30 mouse cellular contexts compared by ENCODE assay signal in genomic region chr19:26439163-26439562, GRCm38 (mm10).
DNase-seq lines count a peak whose midpoint lies in the region; ATAC-seq and TF ChIP-seq lines count a peak whose summit lies in the region.
"Had no signal": no experiment of that assay in that cellular context is flagged by ENCODE, and none has a peak within 500 bp of the region (broad histone marks: within the 10 kb centered on the region; RNA-seq: fewer than 3 reads in every experiment).

No protein-coding gene starts in this region.

- H3K27ac ChIP-seq in intestine, embryonic 16.5 days (ENCODE audit: low read length) = no peak overlapping the region
- no peak overlapping the region for H3K27ac ChIP-seq in stomach, embryonic 16.5 days (ENCODE audit: low read length)
- H3K27ac ChIP-seq in heart, embryonic 10.5 days = no peak overlapping the region
- H3K27ac ChIP-seq in left cerebral cortex, adult 2 months = no peak overlapping the region
- H3K27ac ChIP-seq: embryonic facial prominence, embryonic 10.5 days; embryonic facial prominence, embryonic 13.5 days; gastrocnemius, adult 2 months; heart, embryonic 13.5 days; hindbrain, embryonic 14.5 days; hindbrain, postnatal 0 days had no signal

- no peak for TF ChIP-seq CTCF in left cerebral cortex, adult 2 months (IDR thresholded peaks at IDR 0.05)

- no peaks in the 10 kb centered on the region for H3K36me3 ChIP-seq in intestine, embryonic 16.5 days (ENCODE audit: control insufficient read depth, insufficient read depth, low read length)
- no peaks in the 10 kb centered on the region for H3K36me3 ChIP-seq in stomach, embryonic 16.5 days (ENCODE audit: control insufficient read depth, insufficient read depth, low read length)
- no peaks in the 10 kb centered on the region for H3K36me3 ChIP-seq in heart, embryonic 10.5 days
- H3K36me3 ChIP-seq: embryonic facial prominence, embryonic 10.5 days; embryonic facial prominence, embryonic 13.5 days; G1E; heart, embryonic 13.5 days had no signal

- peak; percentile 1 to 4 for DNase-seq in adrenal gland, postnatal 36 days
- no peak for DNase-seq in adrenal gland, adult 18-20 months (ENCODE audit: low spot score in 2 of 2)
- DNase-seq in heart, embryonic 10.5 days (ENCODE audit: low spot score) = no peak
- no peak for DNase-seq in embryo, embryonic 11 days
- no peak for DNase-seq in left cerebral cortex, adult 2 months (ENCODE audit: extremely low spot score in 1 of 2, low spot score in 2 of 2)
- DNase-seq: adrenal gland, postnatal 10 days; B cell, adult 2 months; cerebellum, adult 11 months; cerebellum, adult 2 months; cerebellum, adult 9-11 months; cerebellum, postnatal 25 days; forebrain, postnatal 0 days; gastrocnemius, adult 2 months; gastrocnemius, postnatal 25 days; heart, adult 18-20 months; heart, postnatal 14 days; heart, postnatal 4 days had no signal

- intact Hi-C loops in left cerebral cortex, adult 2 months (cut with DNase I) = no loop called here

- H3K4me3 ChIP-seq in intestine, embryonic 16.5 days (ENCODE audit: low read length) = no peak overlapping the region
- H3K4me3 ChIP-seq in stomach, embryonic 16.5 days (replicated peaks; ENCODE audit: low read length) = no peak overlapping the region
- H3K4me3 ChIP-seq in heart, embryonic 10.5 days = no peak overlapping the region
- no peak overlapping the region for H3K4me3 ChIP-seq in left cerebral cortex, adult 2 months
- H3K4me3 ChIP-seq: embryonic facial prominence, embryonic 10.5 days; embryonic facial prominence, embryonic 13.5 days; erythroblast, embryonic 14.5 days; gastrocnemius, adult 2 months; heart, embryonic 13.5 days had no signal

- peak; percentile 40; the same call in 1 of the 2 replicates for ATAC-seq in intestine, embryonic 16.5 days
- ATAC-seq in stomach, embryonic 16.5 days (ENCODE audit: insufficient read depth, low FRiP score) = peak; percentile 58; the same call in 1 of the 2 replicates
- ATAC-seq: forebrain, embryonic 14.5 days; forebrain, postnatal 0 days; hindbrain, postnatal 0 days; inflammation-experienced regulatory T-cells, adult 6 months; Patski had no signal

- H3K27me3 ChIP-seq in intestine, embryonic 16.5 days (replicated peaks; ENCODE audit: control insufficient read depth, insufficient read depth, low read length) = no peaks in the 10 kb centered on the region
- no peaks in the 10 kb centered on the region for H3K27me3 ChIP-seq in stomach, embryonic 16.5 days (ENCODE audit: control insufficient read depth, insufficient read depth, low read length)
- H3K27me3 ChIP-seq in heart, embryonic 10.5 days (ENCODE audit: insufficient read depth, poor library complexity, severe bottlenecking) = no peaks in the 10 kb centered on the region
- H3K27me3 ChIP-seq: CH12.LX; embryonic facial prominence, embryonic 13.5 days; heart, embryonic 13.5 days had no signal

- H3K9me3 ChIP-seq in intestine, embryonic 16.5 days (ENCODE audit: control insufficient read depth, low read length) = no peaks in the 10 kb centered on the region
- H3K9me3 ChIP-seq in stomach, embryonic 16.5 days (replicated peaks; ENCODE audit: control insufficient read depth, low read length) = no peaks in the 10 kb centered on the region
- H3K9me3 ChIP-seq in heart, embryonic 10.5 days = no peaks in the 10 kb centered on the region
- H3K9me3 ChIP-seq: embryonic facial prominence, embryonic 10.5 days; embryonic facial prominence, embryonic 13.5 days; heart, embryonic 13.5 days had no signal

- no peak overlapping the region for H3K9ac ChIP-seq in intestine, embryonic 16.5 days (ENCODE audit: low read depth, low read length)
- no peak overlapping the region for H3K9ac ChIP-seq in stomach, embryonic 16.5 days (ENCODE audit: low read length)
- H3K9ac ChIP-seq: embryonic facial prominence, embryonic 13.5 days; forebrain, postnatal 0 days; heart, embryonic 13.5 days; hindbrain, embryonic 14.5 days had no signal

- no peak overlapping the region for H3K4me2 ChIP-seq in intestine, embryonic 16.5 days (ENCODE audit: low read depth, low read length)
- H3K4me2 ChIP-seq in stomach, embryonic 16.5 days (ENCODE audit: low read depth, low read length) = no peak overlapping the region
- H3K4me2 ChIP-seq: embryonic facial prominence, embryonic 13.5 days; heart, embryonic 13.5 days; hindbrain, embryonic 14.5 days had no signal

- H3K4me1 ChIP-seq in intestine, embryonic 16.5 days (ENCODE audit: control insufficient read depth, insufficient read depth, low read length) = no peaks in the 10 kb centered on the region
- H3K4me1 ChIP-seq in stomach, embryonic 16.5 days (ENCODE audit: control insufficient read depth, insufficient read depth, low read length) = no peaks in the 10 kb centered on the region
- no peaks in the 10 kb centered on the region for H3K4me1 ChIP-seq in heart, embryonic 10.5 days
- H3K4me1 ChIP-seq: embryonic facial prominence, embryonic 10.5 days; embryonic facial prominence, embryonic 13.5 days; heart, embryonic 13.5 days had no signal

- WGBS in intestine, embryonic 16.5 days = 53% methylated on average over 2 of the region's 2 CpGs
- 59% methylated on average over 2 of the region's 2 CpGs for WGBS in stomach, embryonic 16.5 days
- WGBS in heart, embryonic 10.5 days = 69% methylated on average over 2 of the region's 2 CpGs

Comparison
In these comparisons a context has a peak if more than half of its experiments do, and no peak if none do; other contexts are left out.
1. DNase-seq: peak in adrenal gland, postnatal 36 days (2 of 2); none in adrenal gland, adult 18-20 months (0 of 2), heart, embryonic 10.5 days (single experiment), embryo, embryonic 11 days (single experiment) and left cerebral cortex, adult 2 months (0 of 2).